Mouse (Mus musculus): Measurements from ENCODE around the gene Trpv3. TPM values are rescaled to one million over a fixed set of nuclear protein-coding genes. Genes with fewer than 3 reads are reported as not detected.

Trpv3 gene
- total and polyA plus RNA-seq, 2 experiments, result under 0.01 to 0.01 TPM

GRCm38 (mm10) chr11:73274821-73275220, 7.6 kb downstream of the Trpv3 start:
- WGBS, result 42% methylated on average over 2 of the region's 2 CpGs
- no peaks in the 10 kb centered on the region for H3K79me2 ChIP-seq (ENCODE audit: control insufficient read depth, insufficient read depth, low read length)
- H3K9ac ChIP-seq (ENCODE audit: low read depth, low read length), result no peak overlapping the region
- TF ChIP-seq POLR2A (IDR thresholded peaks at IDR 0.05; ENCODE audit: extremely low read depth, insufficient read depth, low read length), result no peak
- TF ChIP-seq CTCF (IDR thresholded peaks at IDR 0.05; ENCODE audit: low read depth, low read length), result no peak
- no peak for DNase-seq (ENCODE audit: extremely low read depth, low read depth, low spot score)
- no peaks in the 10 kb centered on the region for H3K27me3 ChIP-seq (ENCODE audit: control insufficient read depth, insufficient read depth, low read length)
- no peaks in the 10 kb centered on the region for H3K36me3 ChIP-seq (ENCODE audit: control insufficient read depth, insufficient read depth, low read length)
- H3K4me3 ChIP-seq (ENCODE audit: insufficient read depth, low read depth, low read length), result no peak overlapping the region
- H3K27ac ChIP-seq (replicated peaks; ENCODE audit: insufficient read depth, low read depth, low read length), result no peak overlapping the region
- H3K4me1 ChIP-seq (ENCODE audit: control insufficient read depth, insufficient read depth, low read length), result no peaks in the 10 kb centered on the region

GRCm38 (mm10) chr11:73280710-73281109, 13.5 kb downstream of the Trpv3 start:
- Histone ChIP-seq H3K9ac (ENCODE audit: low read depth, low read length) (no peak overlapping the region), H3K27me3 (ENCODE audit: control insufficient read depth, insufficient read depth, low read length) (no peaks in the 10 kb centered on the region), H3K79me2 (ENCODE audit: control insufficient read depth, insufficient read depth, low read length) (no peaks in the 10 kb centered on the region), H3K36me3 (ENCODE audit: control insufficient read depth, insufficient read depth, low read length) (no peaks in the 10 kb centered on the region), H3K27ac (replicated peaks; ENCODE audit: insufficient read depth, low read depth, low read length) (no peak overlapping the region), H3K4me3 (ENCODE audit: insufficient read depth, low read depth, low read length) (no peak overlapping the region), H3K4me1 (ENCODE audit: control insufficient read depth, insufficient read depth, low read length) (no peaks in the 10 kb centered on the region)
- WGBS, result 69% methylated on average over 5 of the region's 5 CpGs
- no peak for DNase-seq (ENCODE audit: extremely low read depth, low read depth, low spot score)
- TF ChIP-seq CTCF (IDR thresholded peaks at IDR 0.05; ENCODE audit: low read depth, low read length) (no peak), POLR2A (IDR thresholded peaks at IDR 0.05; ENCODE audit: extremely low read depth, insufficient read depth, low read length) (no peak)

GRCm38 (mm10) chr11:73281528-73282027, 14.4 kb downstream of the Trpv3 start:
- no peak overlapping the region for H3K9ac ChIP-seq (ENCODE audit: low read depth, low read length)

GRCm38 (mm10) chr11:73283369-73283768, 16.2 kb downstream of the Trpv3 start:
- TF ChIP-seq CTCF (IDR thresholded peaks at IDR 0.05; ENCODE audit: low read depth, low read length) (no peak), POLR2A (IDR thresholded peaks at IDR 0.05; ENCODE audit: extremely low read depth, insufficient read depth, low read length) (no peak)
- H3K36me3 ChIP-seq (ENCODE audit: control insufficient read depth, insufficient read depth, low read length), result no peaks in the 10 kb centered on the region
- no peak for DNase-seq (ENCODE audit: extremely low read depth, low read depth, low spot score)
- H3K4me1 ChIP-seq (ENCODE audit: control insufficient read depth, insufficient read depth, low read length), result no peaks in the 10 kb centered on the region
- no peak overlapping the region for H3K4me3 ChIP-seq (ENCODE audit: insufficient read depth, low read depth, low read length)
- H3K79me2 ChIP-seq (ENCODE audit: control insufficient read depth, insufficient read depth, low read length), result no peaks in the 10 kb centered on the region
- no peak overlapping the region for H3K9ac ChIP-seq (ENCODE audit: low read depth, low read length)
- no peaks in the 10 kb centered on the region for H3K27me3 ChIP-seq (ENCODE audit: control insufficient read depth, insufficient read depth, low read length)
- no peak overlapping the region for H3K27ac ChIP-seq (replicated peaks; ENCODE audit: insufficient read depth, low read depth, low read length)
- 80% methylated on average over 9 of the region's 9 CpGs for WGBS

More at GRCm38 (mm10) chr11:73281528-73282027, 14.4 kb downstream of the Trpv3 start:
- Histone ChIP-seq H3K4me3 (ENCODE audit: insufficient read depth, low read depth, low read length) (0 out of 2 replicates have a peak overlapping the region, but pooled peaks have one; percentile 1), H3K4me1 (ENCODE audit: control insufficient read depth, insufficient read depth, low read length) (no peaks in the 10 kb centered on the region), H3K79me2 (ENCODE audit: control insufficient read depth, insufficient read depth, low read length) (no peaks in the 10 kb centered on the region), H3K27me3 (ENCODE audit: control insufficient read depth, insufficient read depth, low read length) (no peaks in the 10 kb centered on the region), H3K27ac (replicated peaks; ENCODE audit: insufficient read depth, low read depth, low read length) (no peak overlapping the region), H3K36me3 (ENCODE audit: control insufficient read depth, insufficient read depth, low read length) (no peaks in the 10 kb centered on the region)
- TF ChIP-seq POLR2A (IDR thresholded peaks at IDR 0.05; ENCODE audit: extremely low read depth, insufficient read depth, low read length) (no peak), CTCF (IDR thresholded peaks at IDR 0.05; ENCODE audit: low read depth, low read length) (peak; percentile 86)
- DNase-seq (ENCODE audit: extremely low read depth, low read depth, low spot score), result peak; percentile 41
- 1% methylated on average over 16 of the region's 16 CpGs for WGBS

GRCm38 (mm10) chr11:73283926-73284325, 16.7 kb downstream of the Trpv3 start:
- WGBS, result 11% methylated on average over 1 of the region's 1 CpGs
- Histone ChIP-seq H3K36me3 (ENCODE audit: control insufficient read depth, insufficient read depth, low read length) (no peaks in the 10 kb centered on the region), H3K4me3 (ENCODE audit: insufficient read depth, low read depth, low read length) (no peak overlapping the region), H3K4me1 (ENCODE audit: control insufficient read depth, insufficient read depth, low read length) (no peaks in the 10 kb centered on the region), H3K79me2 (ENCODE audit: control insufficient read depth, insufficient read depth, low read length) (no peaks in the 10 kb centered on the region), H3K27me3 (ENCODE audit: control insufficient read depth, insufficient read depth, low read length) (no peaks in the 10 kb centered on the region), H3K27ac (replicated peaks; ENCODE audit: insufficient read depth, low read depth, low read length) (no peak overlapping the region), H3K9ac (ENCODE audit: low read depth, low read length) (no peak overlapping the region)
- TF ChIP-seq POLR2A (IDR thresholded peaks at IDR 0.05; ENCODE audit: extremely low read depth, insufficient read depth, low read length) (no peak), CTCF (IDR thresholded peaks at IDR 0.05; ENCODE audit: low read depth, low read length) (no peak)
- DNase-seq (ENCODE audit: extremely low read depth, low read depth, low spot score), result no peak

- TF ChIP-seq POLR2A (IDR thresholded peaks at IDR 0.05; ENCODE audit: extremely low read depth, insufficient read depth, low read length), result no peak
- TF ChIP-seq CTCF (IDR thresholded peaks at IDR 0.05; ENCODE audit: low read depth, low read length), result no peak
- Histone ChIP-seq H3K4me3 (ENCODE audit: insufficient read depth, low read depth, low read length) (no peak overlapping the region), H3K9ac (ENCODE audit: low read depth, low read length) (no peak overlapping the region), H3K27ac (replicated peaks; ENCODE audit: insufficient read depth, low read depth, low read length) (no peak overlapping the region), H3K79me2 (ENCODE audit: control insufficient read depth, insufficient read depth, low read length) (no peaks in the 10 kb centered on the region), H3K4me1 (ENCODE audit: control insufficient read depth, insufficient read depth, low read length) (no peaks in the 10 kb centered on the region), H3K36me3 (ENCODE audit: control insufficient read depth, insufficient read depth, low read length) (no peaks in the 10 kb centered on the region), H3K27me3 (ENCODE audit: control insufficient read depth, insufficient read depth, low read length) (no peaks in the 10 kb centered on the region)
- no peak for DNase-seq (ENCODE audit: extremely low read depth, low read depth, low spot score)
These were observed 17.2 kb downstream of the Trpv3 start for GRCm38 (mm10) chr11:73284351-73284750.
